Mouse (Mus musculus): Measurements from ENCODE around the gene Myo1e.

The Myo1e gene

GRCm38 (mm10) chr9:70283151-70283550, 76.0 kb downstream of the Myo1e start:
- DNase-seq (ENCODE audit: low read depth), result no peak

GRCm38 (mm10) chr9:70284584-70285140, 77.5 kb downstream of the Myo1e start:
- no peak for DNase-seq (ENCODE audit: low read depth)

GRCm38 (mm10) chr9:70290785-70291184, 83.6 kb downstream of the Myo1e start:
- DNase-seq (ENCODE audit: low read depth), result no peak

GRCm38 (mm10) chr9:70296916-70297315, 89.8 kb downstream of the Myo1e start:
- no peak for DNase-seq (ENCODE audit: low read depth)

GRCm38 (mm10) chr9:70298221-70298620, 91.1 kb downstream of the Myo1e start:
- no peak for DNase-seq (ENCODE audit: low read depth)

GRCm38 (mm10) chr9:70300705-70301104, 93.6 kb downstream of the Myo1e start:
- no peak for DNase-seq (ENCODE audit: low read depth)

GRCm38 (mm10) chr9:70301598-70301997, 94.4 kb downstream of the Myo1e start:
- no peak for DNase-seq (ENCODE audit: low read depth)

- DNase-seq (ENCODE audit: low read depth), result no peak
Measured at GRCm38 (mm10) chr9:70304901-70305300, 97.8 kb downstream of the Myo1e start.

- no peak for DNase-seq (ENCODE audit: low read depth)
Measured at GRCm38 (mm10) chr9:70310046-70310445, 102.9 kb downstream of the Myo1e start.

GRCm38 (mm10) chr9:70314019-70314418, 106.9 kb downstream of the Myo1e start:
- DNase-seq (ENCODE audit: low read depth), result no peak

GRCm38 (mm10) chr9:70315130-70315529, 108.0 kb downstream of the Myo1e start:
- no peak for DNase-seq (ENCODE audit: low read depth)

- DNase-seq (ENCODE audit: low read depth), result no peak
Measured at GRCm38 (mm10) chr9:70318601-70319000, 111.5 kb downstream of the Myo1e start.

- DNase-seq (ENCODE audit: low read depth), result no peak
Measured at GRCm38 (mm10) chr9:70324336-70324735, 117.2 kb downstream of the Myo1e start.

GRCm38 (mm10) chr9:70325880-70326595, 118.9 kb downstream of the Myo1e start:
- DNase-seq (ENCODE audit: low read depth), result no peak

GRCm38 (mm10) chr9:70328193-70328841, 121.2 kb downstream of the Myo1e start:
- no peak for DNase-seq (ENCODE audit: low read depth)

- DNase-seq (ENCODE audit: low read depth), result no peak
Measured at GRCm38 (mm10) chr9:70331727-70332335, 124.7 kb downstream of the Myo1e start.

- no peak for DNase-seq (ENCODE audit: low read depth)
Measured at GRCm38 (mm10) chr9:70338391-70338790, 131.2 kb downstream of the Myo1e start.

GRCm38 (mm10) chr9:70338894-70339293, 131.7 kb downstream of the Myo1e start:
- DNase-seq (ENCODE audit: low read depth), result no peak

- no peak for DNase-seq (ENCODE audit: low read depth)
Measured at GRCm38 (mm10) chr9:70349274-70349673, 142.1 kb downstream of the Myo1e start.

GRCm38 (mm10) chr9:70351570-70352277, 144.6 kb downstream of the Myo1e start:
- no peak for DNase-seq (ENCODE audit: low read depth)

GRCm38 (mm10) chr9:70356254-70356653, 149.1 kb downstream of the Myo1e start:
- no peak for DNase-seq (ENCODE audit: low read depth)

- DNase-seq (ENCODE audit: low read depth), result no peak
Measured at GRCm38 (mm10) chr9:70359402-70360131, 152.4 kb downstream of the Myo1e start.
